ENCODE assay signal across 10 mouse cellular contexts in the genomic region with DNA sequence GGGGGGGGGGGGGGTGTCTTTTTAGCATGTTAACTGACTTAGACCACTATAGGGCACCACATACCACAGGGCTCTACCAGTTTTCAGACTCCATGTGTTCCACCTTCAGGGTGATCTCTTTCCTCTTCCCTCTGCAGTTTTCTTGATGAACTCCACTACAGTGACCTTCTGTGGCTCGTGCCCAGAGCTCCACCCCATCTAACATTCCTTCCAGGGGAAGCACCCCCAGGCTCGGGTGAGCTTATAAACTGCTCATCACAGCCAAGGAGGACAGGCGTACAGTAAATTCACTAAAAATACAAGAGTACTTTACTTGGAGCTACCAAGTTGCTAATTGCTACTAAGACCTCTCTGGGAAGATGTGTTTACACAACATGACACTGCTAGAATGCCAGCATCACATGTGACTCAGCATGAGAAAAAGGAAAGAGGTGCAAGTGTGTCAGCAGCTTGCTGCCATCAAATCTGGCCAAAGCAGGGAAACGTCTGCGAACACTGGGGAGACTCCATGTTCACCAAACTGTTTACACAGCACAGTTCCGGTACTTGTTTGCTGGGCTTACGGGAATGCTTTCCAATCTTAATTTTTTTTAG. TPM values are rescaled to one million over a fixed set of nuclear protein-coding genes. Genes with fewer than 3 reads are reported as not detected.
DNase-seq lines count a peak whose midpoint lies in the region; ATAC-seq and TF ChIP-seq lines count a peak whose summit lies in the region.
"Had no signal": no experiment of that assay in that cellular context is flagged by ENCODE, and none has a peak within 500 bp of the region (broad histone marks: within the 10 kb centered on the region; RNA-seq: fewer than 3 reads in every experiment).

No protein-coding gene starts in this region.

- H3K9ac ChIP-seq in kidney, embryonic 16.5 days (replicated peaks; ENCODE audit: low read length): no peak overlapping the region
- no peak overlapping the region; the same call in 1 of the 2 replicates for H3K9ac ChIP-seq in liver, embryonic 14.5 days (replicated peaks)
- no peak overlapping the region for H3K9ac ChIP-seq in stomach, embryonic 16.5 days (ENCODE audit: low read length)

- TF ChIP-seq EP300 in liver, embryonic 14.5 days (IDR thresholded peaks at IDR 0.05; ENCODE audit: low read depth): 0 out of 2 replicates have a peak, but pooled peaks have one; percentile 10

- no peak overlapping the region for H3K27ac ChIP-seq in kidney, adult 2 months (ENCODE audit: insufficient read depth, low read depth, low read length)
- H3K27ac ChIP-seq in kidney, embryonic 16.5 days (ENCODE audit: low read length): no peak overlapping the region
- peak overlapping the region; percentile 61 for H3K27ac ChIP-seq in liver, embryonic 14.5 days
- H3K27ac ChIP-seq in stomach, embryonic 16.5 days (ENCODE audit: low read length): no peak overlapping the region

- peaks cover 5% of the 10 kb centered on the region; the same call in 1 of the 2 replicates for H3K4me1 ChIP-seq in kidney, adult 2 months (ENCODE audit: control insufficient read depth, insufficient read depth, low read length)
- H3K4me1 ChIP-seq in kidney, embryonic 16.5 days (ENCODE audit: insufficient read depth, low read length): peaks cover 28% of the 10 kb centered on the region
- peaks cover 14 to 41% of the 10 kb centered on the region in 2 experiments for H3K4me1 ChIP-seq in liver, embryonic 14.5 days (replicated peaks; ENCODE audit: control insufficient read depth in 2 of 2, insufficient read depth in 2 of 2, low read length in 1 of 2)
- H3K4me1 ChIP-seq in stomach, embryonic 16.5 days (ENCODE audit: control insufficient read depth, insufficient read depth, low read length): peaks cover 19% of the 10 kb centered on the region

- H3K4me2 ChIP-seq in kidney, embryonic 16.5 days (replicated peaks; ENCODE audit: low read depth, low read length): no peak overlapping the region
- no peak overlapping the region for H3K4me2 ChIP-seq in liver, embryonic 14.5 days (ENCODE audit: low read depth)
- no peak overlapping the region for H3K4me2 ChIP-seq in stomach, embryonic 16.5 days (ENCODE audit: low read depth, low read length)

- H3K9me3 ChIP-seq in kidney, embryonic 16.5 days (ENCODE audit: low read length): no peaks in the 10 kb centered on the region
- H3K9me3 ChIP-seq in liver, embryonic 14.5 days (ENCODE audit: control insufficient read depth, low read length): no peaks in the 10 kb centered on the region
- no peaks in the 10 kb centered on the region for H3K9me3 ChIP-seq in stomach, embryonic 16.5 days (replicated peaks; ENCODE audit: control insufficient read depth, low read length)
- H3K9me3 ChIP-seq: megakaryocyte, embryonic 14.5 days had no signal

- WGBS in kidney, adult 2 months: 62% methylated on average over 7 of the region's 7 CpGs
- WGBS in kidney, embryonic 16.5 days: 67% methylated on average over 7 of the region's 7 CpGs
- WGBS in liver, embryonic 14.5 days (ENCODE audit: insufficient replicate concordance): 73% methylated on average over 7 of the region's 7 CpGs
- 51% methylated on average over 7 of the region's 7 CpGs for WGBS in stomach, embryonic 16.5 days

- H3K27me3 ChIP-seq in kidney, adult 2 months (replicated peaks; ENCODE audit: control insufficient read depth, insufficient read depth, low read length): no peaks in the 10 kb centered on the region
- no peaks in the 10 kb centered on the region for H3K27me3 ChIP-seq in kidney, embryonic 16.5 days (ENCODE audit: insufficient read depth, low read length)
- no peaks in the 10 kb centered on the region for H3K27me3 ChIP-seq in liver, embryonic 14.5 days (ENCODE audit: control insufficient read depth, insufficient read depth, low read length)
- no peaks in the 10 kb centered on the region for H3K27me3 ChIP-seq in stomach, embryonic 16.5 days (ENCODE audit: control insufficient read depth, insufficient read depth, low read length)
- H3K27me3 ChIP-seq: megakaryocyte, embryonic 14.5 days had no signal

- no peak for TF ChIP-seq POLR2A in kidney, adult 2 months (IDR thresholded peaks at IDR 0.05; ENCODE audit: low read depth, low read length)

- peaks cover 1% of the 10 kb centered on the region; the same call in 1 of the 2 replicates for H3K36me3 ChIP-seq in kidney, adult 2 months (ENCODE audit: control insufficient read depth, insufficient read depth, low read length)
- H3K36me3 ChIP-seq in kidney, embryonic 16.5 days (ENCODE audit: insufficient read depth, low read length): peaks cover 8% of the 10 kb centered on the region
- no peaks in the 10 kb centered on the region for H3K36me3 ChIP-seq in liver, embryonic 14.5 days (replicated peaks; ENCODE audit: control insufficient read depth, insufficient read depth, low read depth)
- H3K36me3 ChIP-seq in stomach, embryonic 16.5 days (ENCODE audit: control insufficient read depth, insufficient read depth, low read length): peaks cover 3% of the 10 kb centered on the region; the same call in 1 of the 2 replicates

- no peak overlapping the region for H3K4me3 ChIP-seq in kidney, adult 2 months (ENCODE audit: insufficient read depth, low read depth, low read length)
- no peak overlapping the region for H3K4me3 ChIP-seq in kidney, embryonic 16.5 days (ENCODE audit: low read length)
- H3K4me3 ChIP-seq in liver, embryonic 14.5 days (ENCODE audit: insufficient read depth in 1 of 2, low read depth in 2 of 2, low read length in 2 of 2): no peak overlapping the region
- H3K4me3 ChIP-seq in stomach, embryonic 16.5 days (replicated peaks; ENCODE audit: low read length): no peak overlapping the region

- intact Hi-C loops in heart, postnatal 36 days (cut with DNase I): no loop called here

- ATAC-seq in kidney, embryonic 16.5 days (ENCODE audit: low FRiP score, low TSS enrichment): no peak
- peak; percentile 62 for ATAC-seq in liver, embryonic 14.5 days (ENCODE audit: insufficient read depth)
- 0 out of 2 replicates have a peak, but pooled peaks have one; percentile 8 for ATAC-seq in stomach, embryonic 16.5 days (ENCODE audit: insufficient read depth, low FRiP score)
- no peak for ATAC-seq in activated CD4-positive, CD25-positive, alpha-beta regulatory T cell, adult 4 months

- DNase-seq in kidney, adult 2 months: peak; percentile 28
- DNase-seq in heart, postnatal 36 days: peak; percentile 21 to 40
- no peak for DNase-seq in liver, embryonic 14.5 days (ENCODE audit: low read depth in 3 of 3, low spot score in 3 of 3)
- DNase-seq in embryo, embryonic 11 days: no peak
- no peak for DNase-seq in retina, embryonic 14.5 days (ENCODE audit: low spot score)
- DNase-seq: thymus, postnatal 25 days had no signal

- TF ChIP-seq CTCF in kidney, adult 2 months (conservative IDR thresholded peaks at IDR 0.05; ENCODE audit: insufficient read depth, insufficient read length, low read depth, low read length): no peak
- no peak for TF ChIP-seq CTCF in liver, embryonic 14.5 days (IDR thresholded peaks at IDR 0.05; ENCODE audit: low read depth)

RNA-seq across cellular contexts. Expression of gene Nsmce1, which starts 12.9 kb away (rescaled TPM):
- polyA plus RNA-seq in kidney, adult 2 months (2012; rRNA removed): 38.4 and 46.0 TPM in 2 replicates
- polyA plus RNA-seq in kidney, embryonic 16.5 days (2015; fragmentation: Nextera tagmentation; extraction: Ambion mirVana): 131 and 137 TPM in 2 replicates
- total RNA-seq in heart, postnatal 36 days (2021): 10 to 100 TPM; 32.3 to 37.0 TPM
- 27.5 and 42.3 TPM in 2 replicates for polyA plus RNA-seq in liver, embryonic 14.5 days (2012; rRNA removed)
- 90.1 and 92.5 TPM in 2 replicates for polyA plus RNA-seq in liver, embryonic 14.5 days (2014; fragmentation: Nextera tagmentation; extraction: Ambion mirVana)
- 103 and 104 TPM in 2 replicates for polyA plus RNA-seq in stomach, embryonic 16.5 days (2015; fragmentation: Nextera tagmentation; extraction: Ambion mirVana)
- 100 to 1,000 TPM; 115 to 134 TPM for polyA plus RNA-seq in activated CD4-positive, CD25-positive, alpha-beta regulatory T cell, adult 4 months (2017; shearing (Covaris generic))

RNA-seq across cellular contexts. Expression of gene Kdm8, which starts 34.0 kb away (rescaled TPM):
- 3.2 and 3.3 TPM in 2 replicates for polyA plus RNA-seq in kidney, adult 2 months (2012; rRNA removed)
- 13.3 and 14.1 TPM in 2 replicates for polyA plus RNA-seq in kidney, embryonic 16.5 days (2015; fragmentation: Nextera tagmentation; extraction: Ambion mirVana)
- total RNA-seq in heart, postnatal 36 days (2021): 1 to 10 TPM; 3.0 to 5.6 TPM
- polyA plus RNA-seq in liver, embryonic 14.5 days (2012; rRNA removed): 5.7 and 6.1 TPM in 2 replicates
- polyA plus RNA-seq in liver, embryonic 14.5 days (2014; fragmentation: Nextera tagmentation; extraction: Ambion mirVana): 4.7 and 6.4 TPM in 2 replicates
- 8.2 and 8.7 TPM in 2 replicates for polyA plus RNA-seq in stomach, embryonic 16.5 days (2015; fragmentation: Nextera tagmentation; extraction: Ambion mirVana)
- 1 to 10 TPM; 4.0 to 4.8 TPM for polyA plus RNA-seq in activated CD4-positive, CD25-positive, alpha-beta regulatory T cell, adult 4 months (2017; shearing (Covaris generic))

Comparison
In these comparisons a context has a peak if more than half of its experiments do, and no peak if none do; other contexts are left out.
1. DNase-seq: peak in kidney, adult 2 months (single experiment) and heart, postnatal 36 days (2 of 2); none in liver, embryonic 14.5 days (0 of 3), embryo, embryonic 11 days (single experiment) and retina, embryonic 14.5 days (single experiment).
2. ATAC-seq: peak in liver, embryonic 14.5 days (single experiment) and stomach, embryonic 16.5 days (single experiment); none in kidney, embryonic 16.5 days (single experiment) and activated CD4-positive, CD25-positive, alpha-beta regulatory T cell, adult 4 months (single experiment).